Mouse (Mus musculus) intestine, embryonic 15.5 days (tissue): ENCODE results near the gene Lsp1. TPM values are rescaled to one million over a fixed set of nuclear protein-coding genes. Genes with fewer than 3 reads are reported as not detected.

ENCODE experiments used
- ATAC-seq: fragments of 200-750 bp; cut with Nextera tagmentation; 2 replicates; pipeline ENCODE4 v1.8.0; 2017; ENCODE audit warnings: moderate TSS enrichment, moderate library complexity
- H3K27ac ChIP-seq: fragments of 300-500 bp; sonication (generic); 2 replicates; pipeline ENCODE4 v1.5.1; 2015; ENCODE audit warnings: mild to moderate bottlenecking, inconsistent platforms
- H3K27me3 ChIP-seq: fragments of 300-500 bp; sonication (generic); replicated peaks from 2 replicates; pipeline ENCODE4 v1.6.1; 2015; ENCODE audit warnings: inconsistent platforms
- H3K36me3 ChIP-seq: fragments of 300-500 bp; sonication (generic); 2 replicates; pipeline ENCODE4 v1.6.1; 2015; ENCODE audit warnings: inconsistent platforms
- H3K4me1 ChIP-seq: fragments of 300-500 bp; sonication (generic); replicated peaks from 2 replicates; pipeline ENCODE4 v1.6.1; 2015; ENCODE audit warnings: inconsistent platforms
- H3K4me2 ChIP-seq: fragments of 300-500 bp; sonication (generic); replicated peaks from 2 replicates; pipeline ENCODE4 v1.6.1; 2015; ENCODE audit warnings: mild to moderate bottlenecking, inconsistent platforms
- H3K4me3 ChIP-seq: fragments of 300-500 bp; sonication (generic); replicated peaks from 2 replicates; pipeline ENCODE4 v1.5.1; 2015; ENCODE audit warnings: inconsistent platforms
- H3K9ac ChIP-seq: fragments of 300-500 bp; sonication (generic); 2 replicates; pipeline ENCODE4 v1.6.1; 2015; ENCODE audit warnings: inconsistent platforms
- H3K9me3 ChIP-seq: fragments of 300-500 bp; sonication (generic); 2 replicates; pipeline ENCODE4 v1.6.1; 2016; ENCODE audit warnings: inconsistent platforms
- WGBS: fragments of 180-500 bp; shearing (Covaris S2); methylation state at CpG from one replicate; pipeline ENCODE4 v1.1.7; 2015; 5-methylcytosine and 5-hydroxymethylcytosine counted together
- polyA plus RNA-seq: library from polyadenylated mRNA; unstranded; fragments of >200 nt; fragmentation: Nextera tagmentation; extraction: Ambion mirVana; gene quantifications from 2 replicates; pipeline ENCODE4 v1.2.1, GENCODE M21; 2015

Lsp1 gene
- polyA plus RNA-seq, 1 experiment from 2014 or later: 130 TPM

DNA sequence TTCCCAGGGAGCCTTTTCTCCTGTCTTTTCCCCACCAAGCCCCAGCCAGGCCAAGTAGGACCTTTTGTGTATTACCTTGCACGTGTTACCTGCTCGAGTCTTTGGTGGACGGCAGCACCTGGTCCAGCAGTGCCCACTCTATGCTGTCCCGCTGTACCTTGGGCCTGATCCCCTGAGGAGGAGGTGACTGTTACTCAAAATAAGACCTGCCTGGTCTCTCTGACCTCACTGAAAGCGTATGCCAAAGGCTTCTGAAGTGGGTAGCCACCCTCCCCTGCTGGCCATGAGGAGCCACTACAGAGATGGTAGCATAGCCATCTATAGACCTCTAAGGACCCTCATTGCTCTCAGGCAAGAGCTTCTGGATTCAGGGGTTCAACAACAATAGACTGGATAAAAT is 36.2 kb downstream of the Lsp1 start:
- Histone ChIP-seq H3K9me3 (no peaks in the 10 kb centered on the region), H3K9ac (no peak overlapping the region), H3K4me1 (peaks cover 11% of the 10 kb centered on the region; the same call in 1 of the 2 replicates), H3K4me2 (no peak overlapping the region), H3K27me3 (no peaks in the 10 kb centered on the region; the same call in 1 of the 2 replicates), H3K27ac (no peak overlapping the region), H3K36me3 (peaks cover 11% of the 10 kb centered on the region; the same call in 1 of the 2 replicates), H3K4me3 (no peak overlapping the region)
- WGBS: 90% methylated on average over 5 of the region's 5 CpGs
- no peak for ATAC-seq

DNA sequence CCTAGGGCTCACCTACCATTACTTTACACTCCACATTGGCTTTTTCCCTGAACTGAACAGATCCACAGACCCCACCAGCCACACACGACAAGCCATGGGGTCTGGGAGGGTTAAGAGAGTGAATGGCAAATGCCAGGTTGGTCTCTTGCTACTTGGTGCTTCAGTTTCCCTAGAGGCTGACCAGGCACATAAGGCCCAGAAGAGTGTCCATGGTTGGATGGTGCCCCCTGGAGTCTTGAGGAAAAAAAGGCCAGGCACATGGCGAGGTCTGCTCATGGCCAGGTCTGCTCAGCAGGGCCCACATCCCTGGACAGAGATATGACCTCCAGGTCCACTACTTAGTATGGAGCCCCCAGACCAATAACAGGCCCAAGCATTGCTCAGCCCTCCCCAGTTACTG is 37.2 kb downstream of the Lsp1 start:
- 85% methylated on average over 2 of the region's 2 CpGs for WGBS
- Histone ChIP-seq H3K9ac (no peak overlapping the region), H3K4me3 (no peak overlapping the region)

DNA sequence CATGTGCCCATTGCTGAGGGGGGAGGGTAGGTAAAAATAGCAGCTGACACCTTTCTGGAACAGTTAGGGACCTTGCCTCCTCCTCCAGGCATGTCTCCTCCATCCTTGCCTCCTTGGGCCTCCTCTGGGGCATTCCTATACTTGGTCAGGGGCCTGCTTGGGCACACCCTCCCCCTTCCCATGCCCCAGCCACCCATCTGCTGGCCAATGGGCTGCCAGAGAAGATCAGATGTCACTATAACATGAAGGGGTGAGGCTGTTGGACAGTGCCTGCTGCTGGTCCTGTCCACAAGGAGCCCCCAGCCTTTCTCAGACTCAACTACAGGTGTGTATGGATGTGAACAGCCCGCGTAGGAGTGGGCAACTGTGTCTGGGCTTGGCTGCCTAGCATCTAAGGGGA is 38.0 kb downstream of the Lsp1 start, which contains the start of gene Tnnt3:
Gene Tnnt3 (plus strand): TSS at position 262 of the 400 bp plus-strand sequence.
- H3K9ac ChIP-seq: no peak within 1 kb of the TSS
- 84% methylated on average over 2 of the region's 2 CpGs for WGBS

More for the DNA sequence above, 37.2 kb downstream of the Lsp1 start:
- peaks cover 11% of the 10 kb centered on the region; the same call in 1 of the 2 replicates for H3K4me1 ChIP-seq
- H3K27me3 ChIP-seq: no peaks in the 10 kb centered on the region; the same call in 1 of the 2 replicates
- no peak overlapping the region for H3K4me2 ChIP-seq
- no peak for ATAC-seq
- H3K36me3 ChIP-seq: 0 out of 2 replicates have a peak, but pooled peaks cover 5% of the 10 kb centered on the region
- H3K27ac ChIP-seq: no peak overlapping the region
- no peaks in the 10 kb centered on the region for H3K9me3 ChIP-seq

DNA sequence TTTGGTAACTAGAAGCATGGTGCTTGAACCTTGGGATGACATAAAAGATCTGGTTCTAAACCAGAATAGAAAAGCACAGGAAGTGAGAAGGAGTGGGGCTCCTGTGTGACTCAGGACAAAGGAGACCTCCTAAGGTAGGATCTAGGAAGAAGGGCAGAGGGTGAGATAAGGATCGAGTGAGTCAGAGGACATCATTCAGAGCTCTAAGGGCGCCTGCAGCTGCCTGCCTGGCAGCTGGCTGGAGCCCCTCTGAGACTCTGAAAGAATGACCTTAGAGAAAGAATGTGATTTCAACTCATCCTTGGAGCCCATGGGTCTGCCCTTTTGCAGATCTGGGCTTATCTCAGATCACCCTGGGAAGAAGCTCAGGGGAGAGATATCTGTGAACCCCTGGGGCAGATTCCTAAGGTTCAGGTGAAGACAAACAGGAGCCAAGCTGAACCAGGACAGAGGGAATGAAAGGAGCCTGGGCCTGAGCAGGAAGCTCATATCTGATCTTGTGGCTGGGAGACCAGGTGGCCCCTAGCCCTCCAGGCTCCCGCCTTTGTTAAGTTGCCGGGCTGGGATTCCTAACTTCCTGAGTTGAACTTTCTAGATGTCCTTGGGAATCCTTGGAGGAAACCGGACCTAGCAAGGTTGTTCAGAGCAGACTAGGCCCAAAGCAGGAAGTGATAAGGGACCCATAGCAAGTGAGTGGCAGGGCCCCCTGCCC is 38.6 kb downstream of the Lsp1 start:
- peak overlapping the region; percentile 51 for H3K27ac ChIP-seq
- 48% methylated on average over 5 of the region's 5 CpGs for WGBS
- no peaks in the 10 kb centered on the region; the same call in 1 of the 2 replicates for H3K27me3 ChIP-seq
- H3K9ac ChIP-seq: no peak overlapping the region
- no peak overlapping the region for H3K4me2 ChIP-seq
- 0 out of 2 replicates have a peak, but pooled peaks cover 3% of the 10 kb centered on the region for H3K36me3 ChIP-seq
- no peak for ATAC-seq
- H3K4me1 ChIP-seq: peaks cover 11% of the 10 kb centered on the region; the same call in 1 of the 2 replicates
- no peak overlapping the region for H3K4me3 ChIP-seq
- H3K9me3 ChIP-seq: no peaks in the 10 kb centered on the region

More for the DNA sequence above, 38.0 kb downstream of the Lsp1 start, which contains the start of gene Tnnt3:
- Histone ChIP-seq H3K27me3 (no peaks in the 10 kb centered on the region; the same call in 1 of the 2 replicates), H3K9me3 (no peaks in the 10 kb centered on the region), H3K36me3 (0 out of 2 replicates have a peak, but pooled peaks cover 5% of the 10 kb centered on the region), H3K4me3 (no peak within 1 kb of the TSS), H3K4me2 (no peak within 1 kb of the TSS), H3K27ac (peak within 1 kb of the TSS; percentile 51), H3K4me1 (peaks cover 11% of the 10 kb centered on the region; the same call in 1 of the 2 replicates)
- no peak for ATAC-seq

DNA sequence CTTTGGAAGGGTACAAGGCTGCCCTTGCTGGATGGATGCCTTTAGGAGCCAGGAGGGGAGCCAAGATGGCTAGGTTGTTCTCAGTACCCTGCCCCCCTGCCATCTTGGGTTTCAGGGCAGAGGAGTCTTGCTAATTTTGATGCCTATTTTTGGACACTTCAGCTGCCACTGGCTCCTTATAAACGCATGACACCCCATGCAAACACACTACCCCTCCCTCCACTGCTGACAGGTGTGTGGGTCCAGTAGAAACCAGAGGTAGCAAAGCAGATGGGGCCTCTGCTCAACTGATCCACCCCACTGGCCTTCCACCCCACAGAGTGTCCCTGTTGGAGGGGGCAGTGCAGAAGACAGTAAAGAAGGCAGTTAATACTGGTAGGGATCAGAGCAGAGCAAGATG is 39.4 kb downstream of the Lsp1 start:
- Histone ChIP-seq H3K27ac (no peak overlapping the region), H3K36me3 (no peaks in the 10 kb centered on the region), H3K27me3 (no peaks in the 10 kb centered on the region; the same call in 1 of the 2 replicates), H3K4me3 (no peak overlapping the region), H3K4me1 (peaks cover 11% of the 10 kb centered on the region; the same call in 1 of the 2 replicates), H3K9ac (no peak overlapping the region), H3K9me3 (no peaks in the 10 kb centered on the region), H3K4me2 (no peak overlapping the region)
- no peak for ATAC-seq
- 75% methylated on average over 1 of the region's 1 CpGs for WGBS

DNA sequence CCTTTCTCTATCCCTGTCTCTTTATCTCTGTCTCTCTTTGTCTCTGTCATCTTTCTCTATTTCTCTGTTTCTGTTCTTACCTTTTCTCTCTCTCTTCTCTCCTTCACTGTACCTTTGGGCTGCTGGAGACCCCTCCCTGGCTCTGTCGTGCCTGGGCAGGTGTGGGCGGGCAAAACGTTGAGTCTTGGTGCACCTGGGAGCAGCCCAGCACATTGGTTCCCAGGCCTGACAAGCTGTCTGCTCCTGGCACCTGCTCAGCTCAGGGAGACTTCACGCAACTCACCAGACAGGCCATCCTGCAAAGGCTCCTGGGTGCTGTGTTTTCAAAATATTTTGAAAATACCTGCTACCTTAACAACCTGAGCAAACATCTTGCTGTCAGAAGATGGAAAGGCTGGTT is 42.6 kb downstream of the Lsp1 start:
- no peak for ATAC-seq
- no peak overlapping the region for H3K9ac ChIP-seq
- no peak overlapping the region for H3K4me3 ChIP-seq
- 75% methylated on average over 4 of the region's 4 CpGs for WGBS
- no peak overlapping the region for H3K27ac ChIP-seq
- H3K9me3 ChIP-seq: no peaks in the 10 kb centered on the region
- no peaks in the 10 kb centered on the region for H3K36me3 ChIP-seq
- H3K4me1 ChIP-seq: peaks cover 28% of the 10 kb centered on the region
- H3K27me3 ChIP-seq: no peaks in the 10 kb centered on the region; the same call in 1 of the 2 replicates
- H3K4me2 ChIP-seq: no peak overlapping the region

DNA sequence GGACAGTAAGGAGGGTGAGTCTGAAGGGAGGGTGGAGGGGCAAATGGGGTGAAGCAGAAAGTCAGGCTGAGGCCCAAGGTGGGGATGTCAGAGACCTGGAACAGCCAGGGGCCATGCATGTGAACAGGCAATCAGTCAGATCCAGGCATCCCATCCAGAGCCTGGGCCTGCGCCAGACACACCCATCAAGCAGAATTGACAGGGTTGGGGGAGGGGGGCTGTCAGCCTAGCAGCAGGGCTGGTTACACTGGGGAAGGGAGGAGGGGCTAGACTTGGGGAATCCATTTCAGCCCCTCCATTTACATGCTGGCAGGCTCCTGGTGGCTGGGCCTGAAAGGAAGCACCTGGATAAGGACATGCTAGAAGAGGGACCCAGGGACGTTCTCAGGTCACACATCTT is 45.3 kb downstream of the Lsp1 start:
- Histone ChIP-seq H3K9ac (no peak overlapping the region), H3K4me2 (no peak overlapping the region), H3K4me3 (no peak overlapping the region), H3K27ac (peak overlapping the region; percentile 7; the same call in 1 of the 2 replicates), H3K9me3 (no peaks in the 10 kb centered on the region), H3K27me3 (no peaks in the 10 kb centered on the region), H3K36me3 (no peaks in the 10 kb centered on the region), H3K4me1 (peaks cover 30% of the 10 kb centered on the region)
- 12% methylated on average over 2 of the region's 2 CpGs for WGBS
- ATAC-seq: no peak

DNA sequence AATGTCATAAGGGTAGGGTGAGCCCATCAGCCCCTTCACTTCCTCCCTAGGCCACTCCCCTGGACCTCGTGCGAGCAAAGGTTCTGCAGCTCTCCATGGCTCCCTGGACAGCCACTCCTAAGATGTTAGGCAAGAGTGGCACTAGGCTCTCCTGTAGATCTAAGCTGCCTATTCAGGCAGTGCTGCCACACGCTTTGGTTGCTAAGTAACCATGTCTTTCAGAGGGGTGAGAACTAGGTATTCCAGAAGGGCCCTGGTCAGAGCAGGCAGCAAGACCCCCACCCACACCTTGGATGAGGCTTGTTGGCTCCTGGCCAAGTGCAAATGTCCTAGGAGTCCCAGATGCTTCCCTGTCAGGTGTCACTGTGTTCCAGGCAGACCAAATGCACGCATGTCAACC is 45.9 kb downstream of the Lsp1 start:
- Histone ChIP-seq H3K27ac (no peak overlapping the region), H3K36me3 (no peaks in the 10 kb centered on the region), H3K9ac (no peak overlapping the region), H3K27me3 (no peaks in the 10 kb centered on the region), H3K4me3 (no peak overlapping the region), H3K4me1 (peaks cover 33% of the 10 kb centered on the region), H3K9me3 (no peaks in the 10 kb centered on the region), H3K4me2 (no peak overlapping the region)
- ATAC-seq: peak; percentile 74
- 36% methylated on average over 4 of the region's 4 CpGs for WGBS

DNA sequence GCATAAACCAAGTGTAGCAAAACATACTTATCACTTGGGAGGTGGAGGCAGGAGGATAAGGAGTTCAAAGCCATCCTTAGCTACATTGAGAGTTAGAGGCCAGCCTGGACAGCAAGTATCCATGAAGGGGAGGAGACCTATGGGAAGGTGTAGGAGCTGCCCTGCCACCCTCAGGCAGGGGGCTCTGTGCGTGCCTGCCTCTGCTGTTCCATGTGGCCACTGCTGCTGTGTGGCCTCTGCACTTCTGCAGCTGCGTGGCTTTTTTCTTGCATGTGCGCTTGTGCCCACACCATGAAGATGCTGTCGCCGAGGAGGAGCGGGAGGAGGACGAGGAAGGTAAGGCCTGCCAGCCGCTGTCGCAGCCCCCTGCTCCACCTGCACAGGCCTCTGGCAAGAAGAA is 46.8 kb downstream of the Lsp1 start:
- no peak overlapping the region for H3K9ac ChIP-seq
- no peak overlapping the region for H3K27ac ChIP-seq
- no peak for ATAC-seq
- peaks cover 33% of the 10 kb centered on the region for H3K4me1 ChIP-seq
- no peak overlapping the region for H3K4me2 ChIP-seq
- no peaks in the 10 kb centered on the region for H3K36me3 ChIP-seq
- H3K9me3 ChIP-seq: no peaks in the 10 kb centered on the region
- no peak overlapping the region for H3K4me3 ChIP-seq
- no peaks in the 10 kb centered on the region for H3K27me3 ChIP-seq
- WGBS: 93% methylated on average over 9 of the region's 9 CpGs

DNA sequence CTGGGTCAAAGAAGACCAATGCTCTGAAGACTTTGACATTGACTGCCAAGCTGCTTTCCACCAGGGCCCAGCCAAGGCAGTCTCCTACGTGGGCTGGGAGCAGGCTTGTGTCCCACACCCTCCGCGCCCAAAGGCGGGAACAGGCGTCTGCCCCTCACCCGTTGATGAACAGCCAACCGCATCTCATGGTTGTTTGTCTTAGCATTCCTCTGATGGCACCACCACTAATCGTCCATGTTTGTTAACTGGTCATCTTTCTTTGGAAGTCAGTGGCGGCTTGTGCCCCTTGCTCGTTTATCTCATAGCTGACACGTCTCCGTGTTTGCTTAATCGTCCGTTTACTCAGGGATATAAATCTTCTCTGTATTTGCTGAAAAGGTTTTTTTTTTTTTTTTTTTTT is 48.9 kb downstream of the Lsp1 start:
- Histone ChIP-seq H3K27me3 (no peaks in the 10 kb centered on the region), H3K4me1 (peaks cover 33% of the 10 kb centered on the region), H3K36me3 (no peaks in the 10 kb centered on the region), H3K4me2 (peak overlapping the region; percentile 30; the same call in 1 of the 2 replicates), H3K9ac (peak overlapping the region; percentile 20; the same call in 1 of the 2 replicates), H3K4me3 (no peak overlapping the region), H3K27ac (peak overlapping the region; percentile 93), H3K9me3 (no peaks in the 10 kb centered on the region)
- no peak for ATAC-seq
- WGBS: 20% methylated on average over 14 of the region's 14 CpGs

DNA sequence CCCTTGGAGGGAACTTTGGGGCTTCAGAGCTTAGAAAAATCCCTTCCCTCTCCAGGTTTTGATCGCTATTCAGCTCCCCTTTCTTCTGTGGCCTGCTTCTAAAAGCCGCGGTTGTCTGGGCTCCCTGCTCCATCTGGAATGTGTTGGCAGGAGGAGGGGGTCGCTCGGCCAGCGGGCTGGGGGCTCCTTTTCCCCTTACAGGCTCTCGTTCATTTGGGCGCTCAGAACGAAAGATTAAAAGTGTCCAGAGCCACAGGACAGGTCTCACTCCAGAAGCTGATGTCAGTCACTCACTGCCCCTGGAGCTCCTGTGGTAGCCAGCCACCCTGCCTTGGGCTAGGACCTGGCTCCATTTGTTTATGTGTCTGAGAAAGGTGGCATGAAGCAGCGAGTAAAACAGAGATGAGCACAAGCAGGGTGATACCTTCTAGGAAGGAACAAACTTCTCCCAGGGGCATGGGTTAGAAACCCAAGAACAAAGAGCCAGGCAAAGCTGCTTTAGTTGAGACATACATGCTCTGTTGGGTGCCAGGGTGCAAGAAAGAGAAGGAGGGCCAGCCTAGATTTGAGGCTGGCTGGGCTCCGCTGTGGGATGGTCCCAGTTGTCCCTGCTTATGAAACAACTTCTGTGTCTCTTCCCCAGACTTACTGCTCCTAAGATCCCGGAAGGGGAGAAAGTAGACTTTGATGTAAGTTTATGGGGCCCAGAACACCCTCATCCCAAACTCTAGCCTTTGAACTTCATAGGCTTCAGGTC is 49.6 kb downstream of the Lsp1 start:
- 21% methylated on average over 12 of the region's 12 CpGs for WGBS
- no peaks in the 10 kb centered on the region for H3K9me3 ChIP-seq
- peak; percentile 50; the same call in 1 of the 2 replicates for ATAC-seq
- no peaks in the 10 kb centered on the region for H3K36me3 ChIP-seq
- no peak overlapping the region for H3K4me2 ChIP-seq
- peaks cover 35% of the 10 kb centered on the region for H3K4me1 ChIP-seq
- H3K9ac ChIP-seq: peak overlapping the region; percentile 20; the same call in 1 of the 2 replicates
- H3K27ac ChIP-seq: peak overlapping the region; percentile 93
- H3K4me3 ChIP-seq: no peak overlapping the region
- no peaks in the 10 kb centered on the region for H3K27me3 ChIP-seq

DNA sequence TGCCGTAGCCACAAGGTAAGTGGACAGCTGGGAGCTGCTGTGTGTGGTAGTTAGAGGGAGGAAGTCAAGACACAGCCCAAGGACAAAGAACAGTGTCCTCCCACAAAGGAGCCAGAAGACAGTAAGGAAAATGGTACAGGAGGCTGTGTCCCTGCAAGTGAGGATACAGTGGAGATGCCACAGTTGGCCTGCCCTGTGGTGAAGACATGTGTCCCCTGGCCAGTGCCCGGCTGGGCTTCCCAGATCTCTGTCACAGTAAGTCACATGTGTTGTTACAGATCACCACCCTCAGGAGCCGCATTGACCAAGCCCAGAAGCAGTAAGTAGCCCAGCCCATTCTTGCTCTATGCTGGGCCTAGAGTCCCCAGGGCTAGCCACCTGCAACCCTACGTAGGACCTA is 53.4 kb downstream of the Lsp1 start:
- Histone ChIP-seq H3K9ac (no peak overlapping the region), H3K27ac (no peak overlapping the region), H3K4me3 (no peak overlapping the region), H3K36me3 (no peaks in the 10 kb centered on the region), H3K4me2 (no peak overlapping the region), H3K4me1 (peaks cover 36% of the 10 kb centered on the region), H3K27me3 (no peaks in the 10 kb centered on the region), H3K9me3 (no peaks in the 10 kb centered on the region)
- ATAC-seq: no peak
- 89% methylated on average over 4 of the region's 4 CpGs for WGBS
